Mouse (Mus musculus) 3T3-L1 (cell line): Measurements from ENCODE around the gene Dmap1.
A peak's percentile ranks its signal among the peaks of the same experiment; 100 is the strongest.

Source experiments
- DNase-seq: peaks from one replicate; pipeline ENCODE4 v3.0.0-alpha.2; 2015; ENCODE audit warnings: low read depth, low spot score

Gene Dmap1

GRCm38 (mm10) chr4:117656961-117657360, 25.1 kb downstream of the Dmap1 start:
- no peak for DNase-seq

GRCm38 (mm10) chr4:117655500-117655863, 26.6 kb downstream of the Dmap1 start:
- no peak for DNase-seq

GRCm38 (mm10) chr4:117654703-117655499, 27.2 kb downstream of the Dmap1 start:
- no peak for DNase-seq

GRCm38 (mm10) chr4:117654016-117654702, 27.9 kb downstream of the Dmap1 start:
- no peak for DNase-seq

GRCm38 (mm10) chr4:117652727-117653126, 29.3 kb downstream of the Dmap1 start:
- DNase-seq: no peak

GRCm38 (mm10) chr4:117651626-117652101, 30.4 kb downstream of the Dmap1 start:
- DNase-seq: no peak

GRCm38 (mm10) chr4:117646926-117647755, 34.9 kb downstream of the Dmap1 start:
- DNase-seq: no peak

GRCm38 (mm10) chr4:117646496-117646895, 35.6 kb downstream of the Dmap1 start:
- no peak for DNase-seq

GRCm38 (mm10) chr4:117645859-117646258, 36.2 kb downstream of the Dmap1 start:
- DNase-seq: no peak

- no peak for DNase-seq
Observed at GRCm38 (mm10) chr4:117645031-117645435, 37.0 kb downstream of the Dmap1 start.

- peak; percentile 63 for DNase-seq
Observed at GRCm38 (mm10) chr4:117641804-117642203, 40.3 kb downstream of the Dmap1 start.

- DNase-seq: peak; percentile 15
Observed at GRCm38 (mm10) chr4:117640925-117641703, 41.0 kb downstream of the Dmap1 start.

GRCm38 (mm10) chr4:117636891-117637613, 45.0 kb downstream of the Dmap1 start:
- DNase-seq: no peak

- DNase-seq: no peak
Observed at GRCm38 (mm10) chr4:117636152-117636551, 45.9 kb downstream of the Dmap1 start.

- DNase-seq: no peak
Observed at GRCm38 (mm10) chr4:117634642-117635041, 47.4 kb downstream of the Dmap1 start.

GRCm38 (mm10) chr4:117633527-117633926, 48.5 kb downstream of the Dmap1 start:
- DNase-seq: no peak

- DNase-seq: no peak
Observed at GRCm38 (mm10) chr4:117630053-117630670, 51.9 kb downstream of the Dmap1 start.

- peak; percentile 15 for DNase-seq
Observed at GRCm38 (mm10) chr4:117628464-117628863, 53.6 kb downstream of the Dmap1 start.
